Mouse (Mus musculus): ENCODE results near the gene Col28a1.

The Col28a1 gene

DNA sequence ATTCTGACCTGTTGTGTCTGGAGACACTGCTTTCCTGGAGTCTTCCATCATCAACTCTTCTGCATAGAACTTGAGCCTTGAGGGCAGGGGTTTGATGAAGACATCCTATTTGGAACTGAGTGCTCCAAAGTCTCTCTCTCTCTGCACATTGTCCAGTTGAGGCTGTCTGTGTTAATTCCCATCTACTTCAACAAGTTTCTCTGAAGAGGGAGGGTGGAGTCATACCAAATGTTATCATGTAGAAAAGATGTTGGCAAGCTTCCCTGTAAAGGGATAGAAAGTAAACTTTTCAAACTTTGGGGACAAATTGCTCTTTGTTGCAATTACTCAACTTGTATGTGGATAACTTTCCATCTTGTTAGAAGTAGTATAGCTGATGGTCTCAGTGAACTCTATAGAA is at the start of gene Col28a1:
Gene Col28a1 (minus strand): TSS at position 101 of the 400 bp plus-strand sequence.
- no peak for DNase-seq (ENCODE audit: low spot score)

DNA sequence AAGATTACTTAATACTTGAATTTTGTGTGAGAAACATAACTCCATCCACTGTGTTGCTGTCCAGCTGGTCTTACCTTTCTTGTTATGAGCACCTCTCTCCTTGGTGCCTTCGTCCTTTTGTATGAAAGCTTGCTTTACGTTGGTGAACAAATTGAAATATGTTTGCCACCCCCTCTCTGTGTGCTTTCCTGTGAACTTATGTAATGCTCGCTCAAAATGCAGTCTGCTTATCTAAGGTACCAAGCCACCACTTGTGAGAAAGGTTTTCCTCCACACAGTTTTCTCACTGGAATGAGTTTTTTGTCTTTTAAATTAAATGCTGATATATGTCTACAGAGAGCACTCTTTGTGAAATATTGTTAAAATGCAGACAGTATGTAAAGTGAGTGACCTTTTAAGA is 36.2 kb upstream of the Col28a1 start:
- DNase-seq (ENCODE audit: low spot score): no peak

DNA sequence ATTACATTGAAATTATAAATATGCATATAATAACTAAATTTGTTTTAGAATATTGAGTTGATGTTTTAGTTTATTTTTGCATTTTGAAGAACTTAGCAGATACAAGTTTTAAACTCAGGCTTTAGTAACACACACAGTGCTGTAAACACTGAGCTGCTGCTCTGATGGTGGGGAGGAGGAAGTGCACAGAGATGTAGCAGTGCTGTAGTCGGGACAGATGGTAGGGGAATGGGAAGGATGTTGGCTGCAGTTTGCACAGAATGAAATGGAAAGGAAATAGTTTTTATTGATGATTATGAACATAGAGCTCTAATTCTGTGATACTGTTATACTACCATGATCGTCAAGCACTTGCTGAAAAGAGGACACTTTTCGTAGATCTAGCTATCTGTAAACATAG is 34.6 kb upstream of the Col28a1 start:
- no peak for DNase-seq (ENCODE audit: low spot score)

DNA sequence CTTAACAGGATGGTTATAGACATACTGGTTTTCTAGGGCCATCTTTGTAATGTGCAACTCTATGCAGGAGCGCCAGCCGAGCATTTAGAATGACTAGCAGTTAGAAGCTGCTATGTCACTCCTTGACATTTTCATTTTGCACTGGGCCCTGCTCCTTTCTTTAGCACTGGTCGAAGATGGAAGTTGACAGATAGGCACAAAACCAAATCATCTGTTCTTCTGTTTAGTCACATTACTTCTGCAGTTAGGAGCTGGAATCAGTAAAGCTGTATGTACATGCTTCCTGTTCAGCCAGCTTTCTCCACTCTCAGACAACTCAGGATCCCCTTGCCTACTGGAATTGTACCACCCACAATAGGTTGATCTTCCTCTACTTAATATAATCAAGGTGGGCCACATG is 18.2 kb upstream of the Col28a1 start:
- no peak for DNase-seq (ENCODE audit: low spot score)

DNA sequence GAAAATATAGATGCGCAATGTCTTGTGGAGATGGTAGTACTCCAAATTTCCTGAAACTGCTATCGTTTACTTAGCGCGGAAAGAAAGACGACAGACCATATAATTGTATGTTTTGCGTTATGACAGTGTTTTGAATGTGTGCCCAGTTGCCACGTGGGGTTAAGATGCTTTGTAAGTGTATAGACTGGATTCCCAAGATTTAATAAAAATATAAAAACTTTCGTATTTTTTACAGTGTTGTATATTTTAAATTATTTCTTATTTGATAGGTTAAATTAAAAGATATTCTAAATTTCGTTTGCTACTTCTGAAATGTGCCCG is 17.4 kb upstream of the Col28a1 start:
- DNase-seq (ENCODE audit: low spot score): no peak

DNA sequence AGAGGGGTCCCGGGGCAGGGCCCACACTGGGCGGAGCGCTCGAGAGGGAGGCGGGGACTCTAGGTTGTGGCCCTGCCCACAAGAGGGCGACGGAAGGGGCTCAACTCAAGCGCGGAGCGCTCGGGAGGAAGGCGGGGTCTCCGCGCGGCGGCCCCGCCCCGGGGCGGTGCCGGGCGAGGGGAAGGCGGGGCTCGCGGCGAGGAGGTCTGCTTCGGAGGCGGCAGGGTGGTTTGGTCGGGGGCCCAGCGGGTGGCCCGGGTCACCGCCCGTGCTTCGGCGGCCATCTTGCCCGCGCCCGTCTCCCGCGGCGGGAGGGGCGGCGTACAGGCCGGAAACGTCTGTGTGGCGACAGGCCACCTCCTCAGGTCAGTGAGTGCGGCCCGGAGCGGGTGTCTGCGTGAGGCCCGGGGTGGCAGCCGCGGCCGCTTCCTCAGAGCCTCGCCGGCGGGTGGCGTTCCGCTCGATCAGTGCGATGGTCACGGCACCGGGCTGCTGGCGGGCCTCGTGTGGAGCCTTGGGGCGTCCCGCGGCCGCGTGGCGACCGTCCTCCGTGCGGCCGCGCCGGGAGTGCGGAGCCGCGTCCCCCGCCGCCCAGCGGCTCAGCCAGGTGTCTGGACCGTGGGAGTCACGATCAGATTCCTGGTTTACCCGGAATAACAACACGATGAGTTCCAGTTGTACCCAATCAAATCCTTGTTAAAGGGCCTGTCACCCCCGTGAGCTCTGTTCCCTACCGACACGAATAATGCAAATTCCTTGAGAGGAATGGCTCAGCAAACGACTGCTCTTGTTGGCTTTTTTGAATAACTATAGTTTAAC is 16.8 kb upstream of the Col28a1 start, which contains the start of gene Mios:
Gene Mios (plus strand): TSS at position 176 of the 819 bp plus-strand sequence.
- peak; percentile 89 for DNase-seq (ENCODE audit: low spot score)

DNA sequence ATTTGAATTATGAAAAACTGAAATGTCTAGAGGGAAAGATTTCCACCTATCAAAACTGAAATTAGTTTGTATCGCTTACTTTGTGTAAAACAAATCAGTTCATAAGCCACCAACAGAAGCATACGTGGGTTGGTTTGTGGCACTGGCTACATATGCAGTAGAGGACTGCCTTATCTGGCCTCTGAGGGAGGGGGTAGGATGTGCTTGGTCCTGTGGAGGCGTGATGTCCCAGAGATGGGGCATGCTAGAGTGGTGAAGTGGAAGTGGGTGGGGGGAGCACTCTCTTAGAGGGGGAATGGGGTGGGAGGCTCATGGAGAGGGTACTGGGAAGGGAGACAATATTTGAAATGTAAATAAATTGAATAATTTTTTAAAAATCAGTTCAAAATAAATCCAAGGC is 2.5 kb downstream of the Col28a1 start:
- DNase-seq (ENCODE audit: low spot score): no peak

DNA sequence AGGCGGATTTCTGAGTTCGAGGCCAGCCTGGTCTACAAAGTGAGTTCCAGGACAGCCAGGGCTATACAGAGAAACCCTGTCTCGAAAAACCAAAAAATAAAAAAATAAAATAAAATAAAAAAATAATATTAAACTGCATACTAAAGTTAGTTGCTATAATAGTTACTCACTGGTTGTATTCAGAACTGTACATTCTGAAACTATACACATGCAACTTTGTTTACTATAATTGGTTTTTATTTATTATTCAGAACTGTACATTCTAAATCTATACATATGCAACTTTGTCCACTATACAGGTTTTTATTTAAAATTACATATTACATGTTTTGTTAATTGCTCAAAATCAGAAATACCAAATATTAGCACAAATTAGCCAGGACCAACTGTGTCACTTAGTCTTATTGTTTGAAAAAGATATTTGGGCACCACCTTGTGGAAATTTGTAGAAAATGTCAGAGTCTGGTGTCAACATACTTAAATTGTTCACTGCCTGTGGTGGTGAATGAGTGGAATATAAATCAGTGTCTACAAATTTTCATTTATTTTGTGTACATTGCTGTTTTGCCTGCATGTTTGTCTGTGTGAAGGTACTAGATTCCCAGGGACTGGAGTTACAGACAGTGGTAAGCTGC is 3.7 kb downstream of the Col28a1 start:
- DNase-seq (ENCODE audit: low spot score): no peak

DNA sequence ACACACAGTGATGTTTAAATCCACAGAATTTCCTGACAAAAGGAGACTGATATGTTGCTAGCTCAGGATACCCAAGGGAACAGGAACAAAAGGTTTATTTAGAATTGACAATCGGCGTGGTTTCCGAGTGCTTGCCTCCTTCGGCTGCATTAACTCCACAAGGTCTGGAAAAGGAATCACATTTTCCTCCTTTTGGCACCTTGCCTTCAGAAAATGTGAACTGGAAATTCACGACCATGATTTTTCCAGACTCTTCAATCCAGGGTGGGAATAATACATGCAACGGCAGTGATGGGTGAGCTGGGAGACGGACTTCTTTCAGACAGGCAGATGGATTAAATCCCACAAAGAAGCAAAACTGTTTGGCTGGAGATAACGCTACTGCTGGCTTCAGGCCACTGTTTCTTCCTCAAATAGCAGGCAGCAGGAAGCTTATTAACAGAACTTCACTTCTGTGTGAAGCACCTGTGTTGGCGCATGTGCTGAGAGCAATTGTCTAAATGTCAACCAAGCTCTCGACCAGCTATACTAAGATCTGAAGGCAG is 13.9 kb downstream of the Col28a1 start:
- no peak for DNase-seq (ENCODE audit: low spot score)

DNA sequence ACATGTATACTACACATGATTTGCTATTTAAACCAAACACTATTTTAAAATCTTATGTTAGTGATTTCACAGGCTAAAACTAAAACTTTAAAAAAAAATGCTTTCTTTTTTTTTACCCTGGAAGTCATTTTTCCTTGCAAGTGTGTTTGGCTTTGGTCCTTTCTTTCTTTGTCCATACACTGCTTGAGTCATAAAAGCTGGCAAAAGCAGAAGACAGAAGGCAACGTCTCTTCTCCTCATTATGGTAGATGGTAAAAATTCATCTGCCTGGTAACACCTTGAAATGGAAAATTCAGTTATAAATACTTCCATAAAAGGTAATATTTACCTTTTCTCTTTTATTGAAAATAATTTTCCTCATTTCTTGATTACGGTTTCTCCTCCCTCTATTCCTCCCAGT is 16.3 kb downstream of the Col28a1 start:
- DNase-seq (ENCODE audit: low spot score): no peak

DNA sequence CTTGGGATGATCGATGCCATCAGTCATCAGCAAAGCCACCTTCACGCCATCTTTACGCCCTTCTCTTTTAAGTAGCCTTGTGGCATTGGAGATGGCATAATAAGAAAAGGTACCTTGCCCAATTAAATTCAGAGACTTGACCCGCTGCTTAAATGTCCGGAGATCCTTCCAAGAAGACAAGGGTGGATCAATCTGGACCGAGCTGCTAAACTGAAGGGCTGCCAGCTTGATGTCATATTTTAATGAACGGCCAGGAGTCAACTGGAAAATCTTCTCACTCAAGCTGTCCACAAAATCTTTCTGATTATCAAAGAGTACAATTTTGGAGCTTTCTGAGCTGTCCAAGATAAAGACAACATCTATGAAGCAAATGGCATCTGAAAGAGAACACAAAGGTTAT is 17.1 kb downstream of the Col28a1 start:
- no peak for DNase-seq (ENCODE audit: low spot score)

DNA sequence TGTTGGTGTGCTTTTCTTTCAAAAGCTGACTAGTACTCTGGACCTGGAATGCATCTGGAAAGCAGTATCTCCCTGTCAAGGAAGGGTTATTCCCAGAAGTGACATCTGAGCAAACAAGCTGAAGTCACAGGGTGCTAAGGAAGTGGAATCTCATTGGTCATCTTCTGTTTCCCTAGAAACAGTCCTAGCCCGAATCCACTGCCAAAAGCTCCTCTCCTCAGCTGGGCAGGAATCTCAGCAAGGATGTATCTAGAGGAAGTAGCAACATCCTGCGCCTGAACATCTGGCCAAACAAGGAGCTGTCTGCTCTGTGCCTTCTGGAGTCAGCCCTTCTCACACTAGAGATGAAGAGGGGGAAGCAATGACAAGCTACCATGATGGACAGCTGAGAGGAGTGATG is 18.4 kb downstream of the Col28a1 start:
- no peak for DNase-seq (ENCODE audit: low spot score)

DNA sequence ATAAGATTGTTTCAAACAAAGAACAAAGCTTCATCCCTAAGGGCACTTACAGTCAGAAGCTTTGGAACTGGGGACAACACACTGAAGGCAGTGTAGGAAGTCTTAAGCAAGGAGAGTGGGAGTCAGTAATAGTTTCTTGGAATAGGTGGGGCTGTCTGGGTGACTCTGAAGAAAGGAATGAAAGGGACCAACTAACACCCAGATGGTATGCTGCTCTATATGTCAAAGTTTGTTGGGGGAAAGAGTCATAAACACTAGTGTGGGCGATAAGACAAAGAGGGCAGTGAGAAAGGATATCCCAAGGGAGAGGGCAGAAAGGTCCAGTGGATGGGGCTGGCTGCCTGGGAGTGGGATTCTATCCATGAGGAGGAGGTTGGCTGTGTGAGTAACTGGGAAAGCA is 20.3 kb downstream of the Col28a1 start:
- DNase-seq (ENCODE audit: low spot score): no peak

DNA sequence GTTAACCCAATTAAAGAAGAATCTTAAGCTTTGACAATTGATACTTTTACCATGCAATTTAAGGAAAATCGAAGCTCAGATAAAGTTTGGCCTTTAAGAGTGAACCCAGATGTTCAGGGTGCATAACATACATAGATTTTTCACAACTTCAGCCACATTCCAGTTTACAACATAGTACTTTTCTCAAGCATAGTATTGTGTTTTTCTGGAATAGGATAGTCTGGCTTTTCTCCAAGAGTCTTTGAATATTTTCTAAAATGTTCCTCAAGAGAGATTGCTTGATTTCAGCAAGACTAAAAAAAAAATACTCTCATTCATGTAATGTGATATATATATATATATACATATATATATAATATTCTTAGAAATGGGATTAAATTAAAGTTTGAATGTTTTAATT is 27.7 kb downstream of the Col28a1 start:
- DNase-seq (ENCODE audit: low spot score): no peak

DNA sequence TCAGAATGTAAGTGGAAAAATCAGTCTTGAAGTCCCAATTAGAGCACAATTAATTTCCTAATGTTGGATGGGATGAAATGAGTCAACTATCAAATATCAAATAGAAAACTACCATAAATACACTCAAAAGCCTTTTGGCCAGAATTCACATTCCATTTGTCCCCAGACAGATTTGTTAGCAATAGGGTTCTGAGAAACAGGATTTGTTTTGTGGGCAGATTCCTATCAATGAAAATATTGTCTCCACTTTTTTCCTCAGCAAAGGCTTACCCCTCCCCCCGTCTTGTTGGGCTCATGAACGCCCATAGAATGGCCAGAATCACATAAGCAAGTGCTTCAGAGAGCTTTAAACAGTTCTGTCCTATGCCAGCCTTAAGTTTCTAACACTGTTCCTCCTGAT is 32.4 kb downstream of the Col28a1 start:
- DNase-seq (ENCODE audit: low spot score): no peak

DNA sequence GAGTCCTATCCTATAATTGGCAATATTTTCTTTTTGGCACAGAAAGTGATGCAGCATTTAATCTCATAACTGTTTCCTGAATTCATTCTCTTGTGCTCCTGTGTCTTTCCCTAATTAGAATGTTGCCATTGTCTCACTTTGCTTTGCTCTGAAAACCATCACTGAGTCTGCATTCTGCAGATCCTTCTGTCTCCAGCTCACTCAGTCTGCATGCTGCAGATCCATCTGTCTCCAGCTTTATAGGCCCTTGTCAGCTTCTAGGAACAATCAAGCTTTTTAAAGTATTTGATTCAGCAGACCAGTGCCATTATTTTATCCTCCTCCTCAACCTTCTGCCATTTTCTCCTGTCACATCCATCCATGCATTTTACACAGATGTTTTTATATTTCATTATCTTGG is 35.3 kb downstream of the Col28a1 start:
- no peak for DNase-seq (ENCODE audit: low spot score)

DNA sequence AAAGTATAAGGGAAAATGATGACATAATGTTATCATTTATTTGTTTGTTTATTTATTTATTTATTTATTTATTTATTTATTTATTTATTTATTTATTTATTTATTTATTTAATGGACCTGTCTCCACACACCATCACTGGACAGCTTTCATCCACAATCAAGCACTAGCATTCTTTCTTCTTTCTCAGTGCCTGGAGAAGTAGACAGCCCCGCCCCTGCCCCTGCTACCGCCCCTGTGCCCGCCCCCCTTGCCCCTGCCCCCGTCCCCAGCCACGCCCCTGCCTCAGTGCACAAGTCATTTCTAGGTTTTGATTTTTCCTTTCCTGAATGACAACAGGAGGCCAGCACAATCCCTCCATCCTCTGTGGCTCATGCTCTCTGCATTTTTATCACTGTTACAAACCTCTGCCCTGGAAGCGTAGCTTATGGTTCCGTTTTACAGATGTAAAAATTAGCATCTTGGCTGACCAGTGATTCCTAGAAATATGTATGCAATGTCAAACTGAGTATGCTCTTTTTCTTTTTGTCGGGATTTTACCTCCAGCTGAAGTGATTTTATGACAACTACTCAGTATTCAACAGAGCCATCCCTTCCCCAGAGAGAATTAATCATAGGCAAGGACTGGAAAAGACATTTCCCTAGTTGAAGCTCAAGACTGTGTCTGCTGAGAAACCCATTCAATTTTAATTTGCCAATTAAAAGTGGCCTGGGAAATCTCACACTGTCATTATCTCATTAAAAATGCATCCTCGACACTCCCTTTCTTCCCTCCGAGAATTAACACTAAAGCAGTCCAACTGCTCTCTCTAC is 39.7 kb downstream of the Col28a1 start:
- DNase-seq (ENCODE audit: low spot score): no peak

DNA sequence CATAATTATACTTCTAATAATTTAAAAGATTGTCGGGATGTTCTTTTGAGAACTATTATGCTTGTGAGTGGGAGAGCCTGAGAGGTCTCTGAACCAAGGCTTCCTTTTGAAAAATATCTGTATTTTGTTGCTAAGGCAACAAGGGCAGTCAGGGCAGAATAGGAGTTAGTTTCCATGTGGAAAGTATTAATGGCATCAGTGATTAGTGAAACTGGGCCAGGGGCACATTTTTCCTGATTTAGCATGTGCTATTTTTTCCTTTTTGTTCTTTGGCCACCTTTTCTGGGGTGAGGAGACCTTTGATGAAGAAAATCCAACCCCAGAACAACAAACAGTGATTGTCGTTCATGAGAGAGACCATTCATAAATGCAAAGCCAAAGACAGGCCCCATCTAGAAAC is 43.5 kb downstream of the Col28a1 start:
- no peak for DNase-seq (ENCODE audit: low spot score)

DNA sequence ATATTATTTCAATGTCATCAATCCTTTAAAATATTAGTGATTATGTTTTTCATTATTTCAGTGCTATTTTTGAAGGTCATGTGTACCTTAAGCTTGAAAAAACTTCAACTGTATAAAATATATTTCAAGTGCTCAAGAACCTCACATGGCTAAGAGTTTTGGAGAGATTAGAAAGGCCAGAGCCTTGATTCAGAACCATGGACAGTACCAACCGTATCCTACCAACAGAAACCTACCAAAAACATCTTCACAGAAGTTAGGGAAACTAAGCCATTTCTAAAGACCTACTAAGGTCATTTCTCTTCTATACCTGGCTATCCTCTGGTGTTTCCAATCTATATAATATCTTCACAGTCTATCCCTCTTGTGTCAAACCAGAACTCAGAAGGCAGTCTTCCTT is 50.5 kb downstream of the Col28a1 start:
- no peak for DNase-seq (ENCODE audit: low spot score)

DNA sequence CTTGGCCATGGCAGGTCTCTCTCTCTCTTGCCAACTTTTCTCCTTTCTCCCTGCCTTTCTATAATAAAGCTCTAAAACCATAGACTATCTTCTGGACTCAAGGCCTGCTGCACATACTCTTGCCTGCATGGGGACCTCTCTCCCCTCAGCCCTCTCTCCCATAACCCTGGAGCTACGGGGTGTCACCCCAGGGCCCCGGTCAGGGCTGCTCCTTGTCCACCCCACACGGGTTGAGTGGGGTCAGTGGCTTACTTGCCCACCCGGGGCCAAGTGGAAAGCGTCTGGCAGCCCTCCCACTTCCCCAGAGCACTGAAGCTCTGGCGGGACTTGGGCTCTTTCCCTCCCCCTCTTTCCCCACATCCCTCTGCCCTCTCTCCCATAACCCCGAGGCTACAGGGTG is 62.3 kb downstream of the Col28a1 start:
- no peak for DNase-seq (ENCODE audit: low spot score)

DNA sequence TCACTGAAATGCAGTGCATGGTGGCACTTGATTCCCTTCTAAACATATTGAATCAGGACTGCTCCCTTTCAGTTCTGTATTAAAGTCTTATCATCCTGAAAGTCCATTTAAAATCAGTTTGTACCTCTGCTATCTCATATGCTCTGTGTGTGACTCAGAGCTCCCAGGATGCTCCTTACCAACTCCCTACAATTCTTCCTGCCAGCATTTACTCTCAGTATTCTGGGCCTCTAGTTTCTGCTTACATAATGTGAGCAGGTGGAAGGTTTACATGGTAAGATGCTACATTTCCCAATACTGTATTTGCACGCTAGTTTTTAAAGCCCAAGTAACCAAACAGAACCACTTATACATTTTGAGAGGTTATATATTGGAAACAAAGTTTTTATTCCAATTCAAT is 64.3 kb downstream of the Col28a1 start:
- no peak for DNase-seq (ENCODE audit: low spot score)

DNA sequence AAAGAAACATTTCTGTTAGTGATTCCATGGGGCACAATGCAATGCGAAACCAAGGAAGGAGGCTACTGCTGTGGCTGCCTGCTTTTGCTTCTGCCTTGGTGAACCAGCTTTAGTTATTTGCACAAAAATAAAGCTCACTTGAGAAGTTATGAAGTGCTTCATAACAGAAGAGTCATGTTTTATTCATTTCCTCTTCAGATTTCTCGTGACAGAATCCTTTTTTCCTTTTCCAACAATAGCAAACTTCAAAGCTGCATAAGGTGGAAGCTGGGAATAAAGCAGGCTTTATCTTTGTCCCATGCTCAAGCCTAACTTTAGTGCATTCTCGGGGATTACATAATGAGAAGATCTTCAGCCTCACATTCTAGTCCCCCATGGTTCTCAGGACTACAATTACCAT is 65.9 kb downstream of the Col28a1 start:
- no peak for DNase-seq (ENCODE audit: low spot score)

DNA sequence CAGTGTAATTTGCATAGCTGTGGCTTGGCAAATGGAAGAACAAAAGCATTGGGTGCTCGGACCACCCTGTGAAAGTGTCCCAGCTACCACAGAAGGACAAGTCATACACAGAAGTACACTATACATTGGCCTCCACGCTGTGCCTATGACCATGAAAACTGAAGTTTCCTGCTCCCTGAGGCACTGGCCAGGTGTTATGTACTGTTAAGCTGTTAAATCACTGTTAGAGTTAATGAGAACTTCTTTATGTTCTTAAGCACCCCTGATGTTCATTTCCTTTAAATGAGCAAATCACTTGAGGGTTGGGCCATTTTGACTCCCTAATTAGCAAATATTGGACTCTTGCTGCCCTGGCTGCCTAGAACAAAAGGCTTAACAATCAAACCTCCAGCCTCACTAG is 73.3 kb downstream of the Col28a1 start:
- DNase-seq (ENCODE audit: low spot score): no peak

All from ovary, postnatal 36 days (tissue).